ENCODE assay signal across 15 mouse cellular contexts in genomic region chr9:93328997-93329682, GRCm38 (mm10).
DNase-seq lines count a peak whose midpoint lies in the region; ATAC-seq lines count a peak whose summit lies in the region.
"Had no signal": no experiment of that assay in that cellular context is flagged by ENCODE, and none has a peak within 500 bp of the region (broad histone marks: within the 10 kb centered on the region; RNA-seq: fewer than 3 reads in every experiment).

No protein-coding gene starts in this region.

- 32% methylated on average over 2 of the region's 2 CpGs for WGBS in hindbrain, embryonic 16.5 days
- WGBS in hindbrain, embryonic 11.5 days: 57% methylated on average over 2 of the region's 2 CpGs
- 50% methylated on average over 2 of the region's 2 CpGs for WGBS in intestine, embryonic 16.5 days

- H3K27ac ChIP-seq in hindbrain, embryonic 16.5 days (ENCODE audit: low read depth, low read length): no peak overlapping the region
- no peak overlapping the region for H3K27ac ChIP-seq in hindbrain, embryonic 11.5 days (ENCODE audit: low read depth, low read length)
- no peak overlapping the region for H3K27ac ChIP-seq in intestine, embryonic 16.5 days (ENCODE audit: low read length)
- H3K27ac ChIP-seq: embryonic facial prominence, embryonic 12.5 days; heart, embryonic 13.5 days; layer of hippocampus, adult 2 months; lung, embryonic 15.5 days had no signal

- no peak for DNase-seq in hindbrain, embryonic 11.5 days (ENCODE audit: low spot score)
- peak; percentile 42 for DNase-seq in Muller cell, postnatal 12 days (ENCODE audit: inconsistent ontology term)
- peak; percentile 14 for DNase-seq in cerebellum, adult 11 months
- peak; percentile 14 to 34 for DNase-seq in cerebellum, postnatal 36 days
- no peak for DNase-seq in spleen, postnatal 14 days (ENCODE audit: low spot score in 2 of 2)
- DNase-seq: adrenal gland, postnatal 14 days; kidney, adult 8-10 months had no signal

- H3K9ac ChIP-seq in hindbrain, embryonic 16.5 days (ENCODE audit: low read depth, low read length): no peak overlapping the region
- H3K9ac ChIP-seq in hindbrain, embryonic 11.5 days (ENCODE audit: low read depth, low read length): no peak overlapping the region
- no peak overlapping the region for H3K9ac ChIP-seq in intestine, embryonic 16.5 days (ENCODE audit: low read depth, low read length)
- H3K9ac ChIP-seq: embryonic facial prominence, embryonic 12.5 days; heart, embryonic 13.5 days; lung, embryonic 15.5 days had no signal

- no peaks in the 10 kb centered on the region for H3K9me3 ChIP-seq in hindbrain, embryonic 16.5 days (ENCODE audit: control insufficient read depth, low read length)
- no peaks in the 10 kb centered on the region for H3K9me3 ChIP-seq in hindbrain, embryonic 11.5 days (ENCODE audit: control insufficient read depth, low read length)
- H3K9me3 ChIP-seq in intestine, embryonic 16.5 days (ENCODE audit: control insufficient read depth, low read length): no peaks in the 10 kb centered on the region
- H3K9me3 ChIP-seq: embryonic facial prominence, embryonic 12.5 days; lung, embryonic 15.5 days had no signal

- no peaks in the 10 kb centered on the region for H3K36me3 ChIP-seq in hindbrain, embryonic 16.5 days (ENCODE audit: control insufficient read depth, insufficient read depth, low read length)
- H3K36me3 ChIP-seq in hindbrain, embryonic 11.5 days (ENCODE audit: control insufficient read depth, insufficient read depth, low read length): no peaks in the 10 kb centered on the region
- H3K36me3 ChIP-seq in intestine, embryonic 16.5 days (ENCODE audit: control insufficient read depth, insufficient read depth, low read length): no peaks in the 10 kb centered on the region
- H3K36me3 ChIP-seq: embryonic facial prominence, embryonic 12.5 days; G1E; heart, embryonic 13.5 days; lung, embryonic 15.5 days had no signal

- no peak overlapping the region for H3K4me3 ChIP-seq in hindbrain, embryonic 16.5 days (ENCODE audit: low read length)
- H3K4me3 ChIP-seq in hindbrain, embryonic 11.5 days (ENCODE audit: low read depth, low read length): no peak overlapping the region
- H3K4me3 ChIP-seq in intestine, embryonic 16.5 days (ENCODE audit: low read length): no peak overlapping the region
- H3K4me3 ChIP-seq: embryonic facial prominence, embryonic 12.5 days; heart, embryonic 13.5 days; layer of hippocampus, adult 2 months; lung, embryonic 15.5 days; myocyte had no signal

- peak; percentile 71 for ATAC-seq in hindbrain, embryonic 16.5 days
- no peak for ATAC-seq in hindbrain, embryonic 11.5 days (ENCODE audit: low FRiP score)
- ATAC-seq in intestine, embryonic 16.5 days: no peak

- H3K4me1 ChIP-seq in hindbrain, embryonic 16.5 days (ENCODE audit: control insufficient read depth, insufficient read depth, low read depth, low read length): peaks cover 4% of the 10 kb centered on the region; the same call in 1 of the 2 replicates
- H3K4me1 ChIP-seq in hindbrain, embryonic 11.5 days (replicated peaks; ENCODE audit: control insufficient read depth, insufficient read depth, low read length): no peaks in the 10 kb centered on the region
- H3K4me1 ChIP-seq in intestine, embryonic 16.5 days (ENCODE audit: control insufficient read depth, insufficient read depth, low read length): no peaks in the 10 kb centered on the region
- H3K4me1 ChIP-seq: embryonic facial prominence, embryonic 12.5 days; heart, embryonic 13.5 days; lung, embryonic 15.5 days had no signal

- H3K27me3 ChIP-seq in hindbrain, embryonic 16.5 days (replicated peaks; ENCODE audit: control insufficient read depth, insufficient read depth, low read length): no peaks in the 10 kb centered on the region
- no peaks in the 10 kb centered on the region for H3K27me3 ChIP-seq in hindbrain, embryonic 11.5 days (ENCODE audit: control insufficient read depth, insufficient read depth, low read length)
- no peaks in the 10 kb centered on the region for H3K27me3 ChIP-seq in intestine, embryonic 16.5 days (replicated peaks; ENCODE audit: control insufficient read depth, insufficient read depth, low read length)
- H3K27me3 ChIP-seq: embryonic facial prominence, embryonic 12.5 days; heart, embryonic 13.5 days; lung, embryonic 15.5 days had no signal

- no peak overlapping the region for H3K4me2 ChIP-seq in hindbrain, embryonic 16.5 days (ENCODE audit: low read length)
- H3K4me2 ChIP-seq in hindbrain, embryonic 11.5 days (replicated peaks; ENCODE audit: low read depth, low read length): no peak overlapping the region
- no peak overlapping the region for H3K4me2 ChIP-seq in intestine, embryonic 16.5 days (ENCODE audit: low read depth, low read length)
- H3K4me2 ChIP-seq: embryonic facial prominence, embryonic 12.5 days; heart, embryonic 13.5 days; lung, embryonic 15.5 days had no signal

Comparison
In these comparisons a context has a peak if more than half of its experiments do, and no peak if none do; other contexts are left out.
1. DNase-seq: peak in Muller cell, postnatal 12 days (single experiment), cerebellum, adult 11 months (single experiment) and cerebellum, postnatal 36 days (2 of 2); none in hindbrain, embryonic 11.5 days (single experiment) and spleen, postnatal 14 days (0 of 2).